Mouse (Mus musculus): ENCODE results near the gene Sec24b. TPM values are rescaled to one million over a fixed set of nuclear protein-coding genes. Genes with fewer than 3 reads are reported as not detected.

Gene Sec24b
- 59.1 TPM for polyA plus RNA-seq (2017; shearing (Covaris generic))

GRCm38 (mm10) chr3:130061281-130061680 lies at the start of gene Sec24b:
Gene Sec24b (minus strand): TSS chr3:130061553.

GRCm38 (mm10) chr3:129969432-129970395 lies 91.6 kb downstream of the Sec24b start, which contains the start of gene Mcub:
Gene Mcub (minus strand): TSS chr3:129970206.

Other genes starting within 250 kb of the Sec24b start
- gene Rrh, start 239.0 kb downstream of the Sec24b start, polyA plus RNA-seq (2017; shearing (Covaris generic)) = 0.35 TPM
- gene Gar1, start 230.2 kb downstream of the Sec24b start, polyA plus RNA-seq (2017; shearing (Covaris generic)) = 86.5 TPM
- not detected for gene Cfi, start 225.7 kb downstream of the Sec24b start, polyA plus RNA-seq (2017; shearing (Covaris generic))
- 9.9 TPM for gene Pla2g12a, start 182.9 kb downstream of the Sec24b start, polyA plus RNA-seq (2017; shearing (Covaris generic))
- 25.0 TPM for gene Casp6, start 160.1 kb downstream of the Sec24b start, polyA plus RNA-seq (2017; shearing (Covaris generic))
- gene Mcub, start 91.3 kb downstream of the Sec24b start, polyA plus RNA-seq (2017; shearing (Covaris generic)) = 16.6 TPM
- gene Col25a1, start 69.9 kb upstream of the Sec24b start, polyA plus RNA-seq (2017; shearing (Covaris generic)) = 0.50 TPM